Mouse (Mus musculus) G1E-ER4 (cell line): Measurements from ENCODE around the gene Pianp. TPM values are rescaled to one million over a fixed set of nuclear protein-coding genes. Genes with fewer than 3 reads are reported as not detected.

ENCODE experiments used
- GATA1 ChIP-seq: IDR thresholded peaks from one replicate; pipeline ENCODE4 v1.8.0; 2012; ENCODE audit warnings: low read length, inconsistent platforms
- polyA plus RNA-seq: library from polyadenylated mRNA; stranded (reverse); fragments of >175 nt; gene quantifications from 2 replicates; pipeline ENCODE4 v1.2.3, GENCODE M21; 2012

The Pianp gene
- polyA plus RNA-seq, 1 experiment: not detected

DNA sequence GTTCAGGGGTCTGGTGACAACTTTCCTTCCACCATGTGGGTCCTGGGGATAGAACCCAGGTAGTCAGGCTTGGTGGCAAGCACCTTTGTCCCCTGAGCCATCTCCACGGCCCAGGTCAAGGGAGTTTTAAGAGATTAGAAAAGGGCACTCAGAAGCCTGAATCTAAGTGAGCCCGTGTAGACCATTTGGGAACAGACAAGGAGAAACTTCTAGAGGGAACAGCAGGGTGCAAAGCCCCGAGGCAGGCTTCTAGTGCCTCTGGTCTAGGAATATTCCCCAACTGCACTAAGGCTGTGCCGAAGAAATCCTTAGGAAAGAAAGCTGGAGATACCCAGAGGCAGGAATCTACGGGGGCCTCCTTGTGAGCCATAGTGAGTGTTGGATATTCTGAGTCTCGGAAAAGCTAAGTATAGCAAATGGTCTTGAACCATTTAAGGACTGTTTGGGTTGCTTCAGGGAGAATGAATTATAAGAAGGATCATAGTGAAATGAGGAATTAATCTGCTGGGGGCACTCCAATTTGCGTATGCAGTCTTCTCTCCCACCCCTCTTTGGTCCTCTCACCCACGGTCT, 577 bp upstream of the Pianp start:
- TF ChIP-seq GATA1: no peak

DNA sequence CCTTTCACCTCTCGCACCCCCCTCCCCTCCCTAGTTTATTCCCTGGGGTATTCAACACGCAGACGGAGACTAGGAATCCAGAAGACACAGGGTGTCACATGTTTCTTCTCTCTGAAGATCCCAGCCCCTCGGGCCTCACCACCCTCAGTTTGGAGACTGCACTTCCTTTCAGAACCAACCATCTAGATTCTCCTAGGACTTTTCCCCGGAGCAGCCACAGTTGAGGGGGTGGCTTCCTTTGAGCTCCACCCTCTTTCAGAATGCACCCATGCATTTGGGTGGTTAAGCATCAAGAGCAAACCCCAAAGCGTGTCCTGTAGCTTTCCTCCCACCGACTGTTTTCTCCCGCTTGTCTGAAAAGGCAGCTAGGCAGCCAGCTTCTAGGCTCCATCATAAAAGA, 1.6 kb downstream of the Pianp start:
- TF ChIP-seq GATA1: no peak

DNA sequence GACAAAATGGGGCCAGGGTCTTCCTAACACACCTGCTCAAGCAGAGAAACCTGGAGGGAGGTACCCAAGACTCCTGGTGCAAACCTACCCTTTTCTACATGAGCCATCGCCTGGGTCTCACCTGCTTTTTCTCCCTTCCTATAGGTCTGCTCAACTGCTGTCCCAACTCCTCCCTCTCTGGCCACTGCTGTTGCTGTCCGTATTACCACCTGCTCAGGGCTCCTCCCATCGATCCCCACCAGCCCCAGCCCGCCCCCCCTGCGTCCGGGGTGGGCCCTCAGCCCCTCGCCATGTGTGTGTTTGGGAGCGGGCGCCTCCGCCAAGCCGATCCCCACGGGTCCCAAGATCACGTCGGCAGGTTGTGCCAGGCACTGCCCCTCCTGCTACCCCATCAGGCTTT, 2.6 kb downstream of the Pianp start:
- no peak for TF ChIP-seq GATA1

- no peak for TF ChIP-seq GATA1
Measured at GRCm38 (mm10) chr6:124999546-124999945, 3.1 kb downstream of the Pianp start.

- no peak for TF ChIP-seq GATA1
Measured at GRCm38 (mm10) chr6:125003706-125004105, 7.2 kb downstream of the Pianp start.

GRCm38 (mm10) chr6:125005086-125005485, 8.6 kb downstream of the Pianp start:
- no peak for TF ChIP-seq GATA1

DNA sequence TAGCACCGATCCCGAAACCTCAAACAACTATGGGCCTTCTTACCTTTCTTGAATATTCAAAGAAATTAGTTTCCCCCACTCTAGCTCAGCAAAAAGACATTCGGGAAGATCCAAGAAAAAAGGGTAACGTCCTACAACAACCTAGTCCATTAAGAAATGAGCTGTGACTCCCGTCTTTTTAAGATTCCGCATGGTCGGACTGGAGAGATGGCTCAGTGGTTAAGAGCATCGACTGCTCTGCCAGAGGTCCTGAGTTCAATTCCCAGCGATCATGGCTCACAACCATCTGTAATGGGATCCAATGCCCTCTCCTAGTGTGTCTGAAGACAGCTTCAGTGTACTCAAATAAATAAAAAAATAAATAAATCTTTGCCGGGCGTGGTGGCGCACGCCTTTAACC, 11.6 kb downstream of the Pianp start:
- TF ChIP-seq GATA1: no peak

- no peak for TF ChIP-seq GATA1
Measured at GRCm38 (mm10) chr6:125008586-125009128, 12.2 kb downstream of the Pianp start.

DNA sequence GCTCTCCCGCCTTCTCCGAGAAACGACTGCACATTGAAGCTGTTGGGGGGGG, 12.5 kb downstream of the Pianp start, which contains the start of gene Zfp384:
TSS of gene Zfp384 (plus strand) at position 17 of the 52 bp plus-strand sequence.
- no peak for TF ChIP-seq GATA1

DNA sequence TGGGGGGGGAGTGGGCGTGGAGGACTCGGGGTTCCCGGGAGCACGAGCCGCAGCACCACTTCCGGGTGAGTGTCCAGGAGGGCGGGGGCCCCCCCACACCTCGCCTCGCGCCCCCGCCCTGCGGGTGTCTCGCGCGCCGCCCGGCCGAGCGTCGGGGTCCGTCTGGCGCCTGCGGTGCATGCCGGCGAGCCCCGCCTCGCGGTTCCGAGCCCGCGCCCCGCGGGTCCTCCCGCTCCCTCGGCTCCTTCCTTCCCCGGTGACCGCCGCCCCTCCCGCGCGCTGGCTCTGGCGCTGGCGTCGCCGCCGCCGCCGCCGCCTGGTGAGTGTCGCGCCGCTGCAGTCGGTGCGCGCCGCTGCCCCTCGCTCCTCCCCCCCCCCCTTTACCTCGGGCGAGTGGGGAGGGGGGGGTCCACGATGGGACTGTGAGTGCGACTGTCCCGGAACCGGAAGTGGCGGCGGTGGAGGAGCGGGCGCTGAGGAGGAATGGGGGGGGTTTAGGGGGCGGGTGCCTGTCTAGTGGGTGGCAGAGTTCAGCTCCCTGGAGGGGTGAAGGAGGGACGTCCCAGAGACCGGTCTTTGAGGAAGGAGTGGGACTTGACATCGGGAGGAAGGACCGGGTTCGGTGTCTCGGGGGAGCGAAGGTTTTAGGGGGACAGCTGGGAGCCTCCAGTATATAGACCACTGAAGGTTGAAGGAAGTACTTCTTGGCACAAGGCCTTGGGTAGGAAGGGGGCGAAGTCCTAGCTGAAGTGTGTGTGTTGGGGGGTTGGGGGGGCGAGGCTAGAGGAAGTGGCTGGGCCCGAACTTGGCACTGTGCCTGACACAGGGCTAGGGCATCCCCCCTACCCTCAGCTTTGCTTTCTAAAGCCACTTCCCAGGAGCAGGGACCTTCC, 12.9 kb downstream of the Pianp start:
- TF ChIP-seq GATA1: no peak

DNA sequence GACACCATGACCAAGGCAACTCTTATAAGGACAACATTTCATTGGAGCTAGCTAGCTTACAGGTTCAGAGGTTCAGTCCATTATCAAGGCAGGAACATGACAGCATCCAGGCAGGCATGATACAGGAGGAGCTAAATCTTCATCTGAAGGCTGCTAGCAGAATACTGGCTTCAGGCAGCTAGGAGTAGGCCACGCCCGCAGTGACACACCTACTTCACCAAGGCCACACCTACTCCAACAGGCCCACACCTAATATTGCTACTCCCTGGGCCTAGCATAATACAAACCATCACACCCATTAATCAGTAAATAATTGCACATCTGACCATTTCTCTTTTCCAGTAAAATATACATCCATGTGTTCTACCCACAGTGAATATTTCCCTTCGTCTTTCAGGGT, 21.2 kb downstream of the Pianp start:
- TF ChIP-seq GATA1: no peak

GRCm38 (mm10) chr6:125031604-125032003, 35.1 kb downstream of the Pianp start:
- TF ChIP-seq GATA1: no peak

- no peak for TF ChIP-seq GATA1
Measured at GRCm38 (mm10) chr6:125038666-125039065, 42.2 kb downstream of the Pianp start.

DNA sequence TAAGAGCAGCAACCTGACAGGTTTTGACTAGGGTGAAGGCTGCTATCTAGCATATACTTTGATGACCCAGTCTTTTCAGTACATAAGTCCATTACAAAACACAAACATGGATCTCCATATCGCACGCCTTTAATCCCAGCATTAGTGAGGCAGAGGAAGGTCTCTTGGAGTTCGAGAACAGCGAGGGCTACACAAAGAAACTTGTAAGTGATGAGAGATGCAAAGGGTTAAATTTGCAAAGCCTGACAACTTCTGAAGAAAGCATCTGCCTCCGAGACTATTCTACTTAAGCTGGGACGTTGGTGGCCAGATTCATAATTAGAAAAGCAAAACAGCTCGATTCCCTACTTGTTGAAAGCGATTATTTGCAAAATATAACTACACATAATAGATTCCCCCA, 42.6 kb downstream of the Pianp start:
- no peak for TF ChIP-seq GATA1

GRCm38 (mm10) chr6:125039533-125040153, 43.1 kb downstream of the Pianp start, which contains the start of gene Ing4:
Ing4 (plus strand) TSS chr6:125039760.
- no peak for TF ChIP-seq GATA1

DNA sequence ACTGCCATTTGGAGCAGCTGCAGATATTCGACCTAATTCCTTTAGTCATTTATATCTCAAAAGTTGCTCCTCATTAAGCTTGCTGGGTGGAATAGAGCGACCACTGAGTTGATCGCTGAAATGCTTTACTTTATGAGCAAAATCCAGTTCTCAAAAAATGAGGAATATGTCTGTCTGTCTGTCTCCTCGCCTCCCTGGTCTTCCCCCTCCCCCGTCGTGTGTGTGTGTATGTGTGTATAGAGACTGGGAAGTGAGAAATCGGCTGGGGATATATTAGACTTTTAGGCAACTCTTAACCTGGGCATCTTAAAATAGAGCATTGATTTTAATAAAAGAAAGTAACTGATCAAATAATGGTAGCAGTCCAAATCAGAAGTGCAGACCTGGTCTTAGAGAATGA, 43.7 kb downstream of the Pianp start:
- TF ChIP-seq GATA1: no peak

GRCm38 (mm10) chr6:125041047-125041446, 44.6 kb downstream of the Pianp start:
- no peak for TF ChIP-seq GATA1

DNA sequence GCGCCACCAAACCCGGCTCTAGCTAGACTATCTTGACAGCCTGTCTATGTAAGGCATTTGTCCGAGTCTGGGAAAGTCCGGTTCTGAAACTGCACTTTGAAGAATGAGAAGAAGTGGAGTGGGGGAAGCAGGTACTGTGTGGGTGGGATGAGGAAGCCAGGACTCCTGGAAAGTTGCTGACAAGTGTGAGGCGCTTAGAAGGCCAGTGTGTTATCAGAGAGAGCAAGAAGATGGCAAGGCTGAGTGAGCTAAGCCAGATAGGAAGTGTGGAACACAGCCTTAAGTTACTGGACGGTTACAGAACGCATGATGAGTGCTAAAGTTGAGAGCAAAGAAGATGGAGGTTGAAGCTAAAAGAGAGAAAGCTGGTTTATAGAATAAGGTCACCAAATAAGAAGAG, 45.6 kb downstream of the Pianp start:
- TF ChIP-seq GATA1: no peak
